Mouse (Mus musculus): ENCODE measurements around the gene Trabd.

DNA sequence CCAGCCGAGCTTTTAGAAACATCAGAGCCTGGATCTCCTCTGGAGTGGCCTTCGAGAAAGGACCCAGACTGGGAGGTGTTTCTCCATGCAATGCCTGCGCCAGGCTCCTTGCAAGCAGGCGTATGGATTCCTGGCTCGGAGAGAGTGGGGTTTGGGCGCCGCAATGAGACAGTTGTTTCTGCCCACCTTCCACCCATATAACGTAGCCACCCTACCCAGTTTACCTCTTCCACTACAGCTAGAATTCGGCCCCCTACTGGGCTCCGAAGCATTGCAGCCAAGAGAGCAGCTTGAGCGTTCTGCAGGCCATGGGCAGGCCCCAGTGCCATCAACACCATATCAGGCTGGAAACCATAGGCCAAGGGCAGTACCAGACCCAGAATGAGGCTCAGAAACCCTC lies 48.7 kb downstream of the Trabd start:
- TF ChIP-seq GATA1 (IDR thresholded peaks at IDR 0.05; ENCODE audit: borderline replicate concordance, low read length) (no peak), FLI1 (IDR thresholded peaks at IDR 0.05; ENCODE audit: low read length) (no peak)
